Mouse (Mus musculus): ENCODE measurements around the gene Ptger1. TPM values are rescaled to one million over a fixed set of nuclear protein-coding genes. Genes with fewer than 3 reads are reported as not detected.

Ptger1 gene
- 0.21 and 0.26 TPM in 2 replicates for polyA plus RNA-seq (2021; fragmentation: Nextera tagmentation)
- long read RNA-seq, experiment 1 = 0 reads
- long read RNA-seq, experiment 2, full-length matches to known transcripts = 1 of 1 reads
- long read RNA-seq, experiment 2, partial matches to known transcripts = 0 of 1 reads
- long read RNA-seq, experiment 2, other reads (novel, unspliced or antisense) = 0 of 1 reads

DNA sequence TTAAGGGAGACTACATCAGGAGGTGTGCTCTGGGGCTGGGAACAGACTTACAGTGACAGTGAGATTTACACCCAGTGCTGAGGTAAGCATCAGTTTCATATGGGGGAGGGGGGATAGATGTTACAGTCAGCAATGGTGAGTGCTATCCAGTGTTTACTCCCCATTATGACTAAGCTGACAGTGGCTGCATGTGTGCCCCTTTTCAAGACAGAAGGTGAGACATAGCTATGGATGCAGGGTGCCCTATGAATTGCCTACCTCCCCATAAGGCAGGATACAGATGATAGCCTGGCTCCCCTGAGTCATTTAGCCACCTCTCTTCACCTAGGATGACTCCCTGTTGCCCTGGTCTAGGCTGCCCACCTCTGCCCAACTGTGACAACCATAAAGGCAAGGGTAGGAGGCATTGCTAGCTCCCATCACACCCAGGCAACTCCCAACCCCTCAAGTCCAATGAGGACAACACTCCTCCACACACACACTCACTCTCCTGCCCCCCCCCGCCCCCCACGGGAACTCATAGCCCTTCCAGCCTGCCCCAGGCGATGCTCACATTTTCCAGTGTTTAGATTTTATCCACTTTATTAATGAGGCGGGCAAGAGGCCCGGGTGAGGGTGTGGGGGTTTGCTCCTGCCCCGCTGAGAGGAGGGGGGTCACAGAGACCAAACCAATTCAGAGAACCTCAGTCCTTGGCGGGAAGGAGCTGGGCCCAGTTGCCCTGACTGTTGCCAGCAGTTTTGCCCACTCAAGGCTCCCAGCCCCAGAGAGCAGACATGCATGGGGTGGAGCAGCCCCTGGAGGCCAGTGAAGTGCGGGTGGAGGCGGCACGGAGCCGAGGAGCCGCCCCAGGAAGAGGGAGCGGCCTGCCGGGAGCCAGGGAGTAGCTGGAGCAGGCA lies at the start of gene Ptger1:
Gene Ptger1, plus strand, starts transcription at position 710 of the 897 bp plus-strand sequence.

DNA sequence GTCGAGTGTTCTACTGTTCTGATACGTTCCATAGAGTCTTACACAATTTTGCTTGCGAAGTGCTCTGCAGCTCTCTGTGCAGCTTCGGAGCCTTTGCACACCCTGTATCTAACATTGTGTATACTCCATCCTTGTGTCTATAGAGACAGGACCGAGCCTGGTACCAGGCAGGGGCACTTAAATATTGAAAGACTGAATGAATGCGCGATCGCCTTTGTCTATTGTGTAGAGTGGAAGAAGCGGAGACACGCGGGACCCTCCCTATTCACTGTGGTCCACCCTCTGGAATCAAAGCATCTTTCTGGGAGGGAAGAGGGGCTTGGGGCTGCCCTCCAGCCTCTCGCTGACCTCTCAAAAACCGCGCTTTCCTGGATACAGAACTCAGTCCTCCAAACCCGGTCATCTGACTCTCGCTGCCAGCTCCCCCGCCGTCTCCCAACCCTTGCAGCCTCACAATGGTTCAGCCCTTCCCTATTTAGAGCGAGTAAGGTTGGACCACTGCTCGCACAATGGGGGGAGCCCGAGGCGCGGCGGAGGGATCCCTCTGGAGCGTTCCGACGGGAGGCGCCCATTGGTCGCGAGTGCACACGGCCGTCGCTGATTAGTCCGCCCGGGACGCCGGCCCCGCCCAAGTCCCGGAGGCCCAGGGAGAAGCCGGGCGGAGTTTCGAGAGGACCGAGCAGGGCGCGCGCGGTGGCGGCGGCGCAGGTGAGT lies 14.3 kb upstream of the Ptger1 start, which contains the start of gene Gipc1:
Gene Gipc1, plus strand, starts transcription at position 648 of the 714 bp plus-strand sequence.

DNA sequence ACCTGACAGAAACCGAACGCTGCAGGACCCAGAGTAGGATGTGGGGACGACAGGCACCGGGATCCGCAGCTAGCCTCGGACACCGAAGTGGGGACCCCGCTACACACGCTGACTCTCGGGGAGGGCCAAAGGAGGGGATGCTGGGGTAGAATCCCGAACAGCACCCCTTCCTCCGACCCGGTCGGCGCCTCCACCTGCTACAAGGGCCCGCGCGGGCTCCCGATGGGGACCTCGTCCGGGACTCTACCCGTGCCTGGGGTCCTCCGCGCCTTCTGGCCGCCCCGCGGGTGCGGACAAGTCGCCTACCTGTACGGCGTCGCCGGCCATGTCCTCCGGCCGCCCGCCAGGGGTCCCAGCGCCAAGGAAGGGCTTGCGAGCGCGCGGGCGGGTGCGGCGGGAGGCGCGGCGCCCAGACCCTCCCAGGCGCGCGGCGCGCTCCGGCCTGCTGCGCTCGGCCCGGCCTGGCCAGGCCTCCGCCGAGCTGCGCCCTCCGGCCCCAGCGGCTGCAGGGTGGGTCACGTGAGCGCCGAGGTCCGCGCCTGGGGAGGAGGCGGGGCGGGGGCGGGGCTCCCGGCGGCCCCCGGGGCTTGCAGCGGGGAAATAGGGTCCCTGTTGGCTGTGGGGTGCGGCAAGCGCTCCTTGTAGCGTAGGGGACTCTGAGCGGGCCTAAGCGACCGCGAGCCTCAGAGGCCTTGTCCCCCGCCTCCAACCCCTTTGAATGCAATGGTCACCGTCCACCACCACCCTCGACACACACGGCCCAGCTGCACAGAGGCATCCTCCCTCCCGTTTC lies 32.4 kb downstream of the Ptger1 start, which contains the start of gene Pkn1:
Gene Pkn1, minus strand, starts transcription at position 519 of the 793 bp plus-strand sequence.

DNA sequence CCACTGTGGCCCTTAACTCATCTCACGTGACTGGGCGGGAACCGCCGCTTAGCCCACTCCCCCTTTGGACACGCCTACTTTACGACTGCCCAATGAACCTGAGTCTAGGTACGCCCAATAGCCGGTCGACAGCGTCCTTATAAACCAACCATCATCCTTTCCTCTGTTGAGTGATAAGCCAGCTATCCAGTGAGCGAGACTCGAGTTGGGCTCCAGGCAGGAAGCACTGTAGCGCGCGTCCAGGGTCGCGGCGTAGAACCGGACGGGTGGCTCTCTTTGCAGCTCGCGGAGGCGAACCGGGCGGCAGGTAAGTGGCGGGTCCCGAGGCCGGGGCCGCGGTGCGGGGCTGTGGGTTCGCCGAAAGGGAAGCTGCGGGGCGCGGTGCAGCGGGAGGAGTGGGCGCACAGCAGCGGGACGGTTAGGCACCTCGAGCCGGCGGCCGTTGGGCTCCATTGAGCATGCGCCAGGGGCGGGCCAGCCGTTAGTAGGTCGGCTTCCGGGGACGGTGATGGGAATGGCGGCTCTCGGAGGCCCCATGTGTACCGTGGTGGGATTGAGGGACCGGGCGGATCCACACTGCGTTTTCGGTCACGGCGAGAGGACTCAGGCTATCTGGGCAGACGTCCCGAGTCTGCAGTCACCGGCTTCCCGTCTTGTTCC lies 48.7 kb downstream of the Ptger1 start, which contains the start of gene Ddx39:
Gene Ddx39, plus strand, starts transcription at position 147 of the 660 bp plus-strand sequence.

Other genes with a start within 250 kb of the Ptger1 start
- gene Scoc, start 208.3 kb upstream of the Ptger1 start, polyA plus RNA-seq (2021; fragmentation: Nextera tagmentation) = 429 and 455 TPM in 2 replicates
- not detected in 2 replicates for gene Olfr370, start 130.9 kb upstream of the Ptger1 start, polyA plus RNA-seq (2021; fragmentation: Nextera tagmentation)
- gene Ndufb7, start 100.0 kb upstream of the Ptger1 start, polyA plus RNA-seq (2021; fragmentation: Nextera tagmentation) = 527 and 627 TPM in 2 replicates
- gene Tecr, start 58.7 kb upstream of the Ptger1 start, polyA plus RNA-seq (2021; fragmentation: Nextera tagmentation) = 1,403 and 1,488 TPM in 2 replicates
- gene Dnajb1, start 58.5 kb upstream of the Ptger1 start, polyA plus RNA-seq (2021; fragmentation: Nextera tagmentation) = 35.0 and 40.0 TPM in 2 replicates
- gene Gipc1, start 14.0 kb upstream of the Ptger1 start, polyA plus RNA-seq (2021; fragmentation: Nextera tagmentation) = 91.1 and 100 TPM in 2 replicates
- gene Pkn1, start 32.5 kb downstream of the Ptger1 start, polyA plus RNA-seq (2021; fragmentation: Nextera tagmentation) = 3.0 and 4.8 TPM in 2 replicates
- gene Ddx39, start 48.5 kb downstream of the Ptger1 start, polyA plus RNA-seq (2021; fragmentation: Nextera tagmentation) = 20.6 TPM in 2 replicates
- 3.6 and 4.5 TPM in 2 replicates for gene Adgre5, start 74.6 kb downstream of the Ptger1 start, polyA plus RNA-seq (2021; fragmentation: Nextera tagmentation)
- 16.6 and 20.0 TPM in 2 replicates for gene Adgrl1, start 233.4 kb downstream of the Ptger1 start, polyA plus RNA-seq (2021; fragmentation: Nextera tagmentation)